Mouse (Mus musculus) T-helper 17 cell (primary cell): Measurements from ENCODE around the gene Slc6a16.
"Not testable (repeated sequence)": the region's sequence is repeated elsewhere in the genome, so short reads cannot be mapped to it uniquely, and the experiment has no call there.

Experiments
- in situ Hi-C, 2 experiments: fragments of 300-600 bp; cut with MboI, MseI; formaldehyde crosslinking; loops; 1 replicate in 1 of 2; 2 replicates in 1 of 2; pipeline ENCODE4 v1.15.1; 2025; ENCODE audit warnings: high pct_unique_total_duplicates in 2 of 2

Gene Slc6a16

DNA sequence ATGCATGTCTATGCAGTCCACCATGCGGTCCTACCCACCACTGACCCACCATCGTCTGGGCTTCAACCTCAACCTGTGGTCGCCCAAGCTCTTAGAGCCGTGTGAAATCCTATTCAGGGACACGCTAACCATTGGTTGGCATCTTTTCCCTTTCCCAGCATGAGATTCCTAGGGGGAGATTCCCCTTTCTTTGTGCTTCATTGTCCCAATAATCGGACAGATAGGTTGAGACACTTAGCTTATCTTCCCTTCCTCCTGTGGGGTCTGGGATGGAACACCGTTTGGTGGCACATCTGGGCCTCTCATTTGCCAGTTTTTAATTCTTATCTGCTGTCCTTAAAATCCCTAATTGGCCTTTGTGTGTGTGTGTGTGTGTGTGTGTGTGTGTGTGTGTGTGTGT, 776 bp upstream of the Slc6a16 start:
- in situ Hi-C loops: loop anchor here in 1 of 2 experiments (25.0 kb wide), 1 partner anchor 1453 kb away; the partner anchor contains the start of genes Klk10, Klk8 and Klk9

DNA sequence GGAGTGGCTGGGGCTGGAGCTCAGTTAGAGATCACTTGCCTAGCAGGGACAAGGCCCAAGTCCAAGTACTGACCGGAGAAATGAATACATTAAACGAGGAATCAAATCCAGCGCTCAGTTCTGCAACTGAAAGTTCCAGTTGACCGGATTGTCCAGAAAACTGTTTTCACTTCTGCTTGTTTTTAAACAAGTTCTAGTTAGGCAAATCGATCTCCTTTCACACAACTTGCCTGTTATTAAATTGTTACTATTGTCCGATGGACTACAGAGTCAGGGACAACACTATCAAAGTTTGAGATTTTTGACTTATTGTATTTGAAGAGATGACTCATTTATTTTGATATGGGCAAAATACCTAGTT, 484 bp downstream of the Slc6a16 start:
- in situ Hi-C loops: loop anchor here in 1 of 2 experiments (25.0 kb wide), 1 partner anchor 1454 kb away; the partner anchor contains the start of genes Klk10, Klk8 and Klk9

DNA sequence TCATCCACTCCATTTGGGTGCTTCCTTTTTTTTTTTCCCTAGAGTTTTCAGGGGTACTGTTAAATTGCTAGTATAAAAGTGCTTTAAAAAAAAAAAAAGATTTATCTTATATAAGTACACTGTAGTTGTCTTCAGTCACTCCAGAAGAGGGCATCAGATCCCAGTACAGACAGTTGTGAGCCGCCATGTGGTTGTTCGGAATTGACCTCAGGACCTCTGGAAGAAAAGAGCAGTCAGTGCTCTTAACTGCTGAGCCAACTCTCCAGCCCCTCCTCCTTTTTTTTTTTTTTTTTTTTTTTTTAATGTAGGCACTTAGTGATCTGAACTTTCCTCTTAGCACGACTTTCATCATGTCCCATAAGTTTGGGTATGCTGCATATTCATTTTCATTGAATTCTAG, 6.8 kb downstream of the Slc6a16 start:
- in situ Hi-C loops: loop anchor here in 1 of 2 experiments (25.0 kb wide), 1 partner anchor 1460 kb away; the partner anchor contains the start of genes Klk10, Klk8 and Klk9

DNA sequence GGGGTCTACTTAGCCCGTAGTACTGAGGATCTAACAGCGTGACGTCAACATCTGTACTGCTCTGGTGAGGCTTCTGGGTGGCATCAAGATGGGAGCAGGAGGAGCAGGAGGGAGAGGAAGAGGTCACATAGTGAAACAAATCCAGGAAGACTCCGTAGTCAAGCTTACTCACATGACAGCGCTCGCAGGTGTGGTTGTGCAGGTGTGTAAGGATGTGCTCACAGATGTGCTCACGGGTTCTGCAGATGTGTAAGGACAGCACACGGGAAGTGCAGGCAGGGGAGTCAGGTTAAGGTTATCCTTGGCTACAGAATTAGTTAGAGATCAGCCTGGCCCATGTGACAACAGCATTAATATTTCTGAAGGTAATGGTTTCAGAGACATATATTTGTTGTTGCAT, 12.9 kb downstream of the Slc6a16 start:
- in situ Hi-C loops: no loop called here

DNA sequence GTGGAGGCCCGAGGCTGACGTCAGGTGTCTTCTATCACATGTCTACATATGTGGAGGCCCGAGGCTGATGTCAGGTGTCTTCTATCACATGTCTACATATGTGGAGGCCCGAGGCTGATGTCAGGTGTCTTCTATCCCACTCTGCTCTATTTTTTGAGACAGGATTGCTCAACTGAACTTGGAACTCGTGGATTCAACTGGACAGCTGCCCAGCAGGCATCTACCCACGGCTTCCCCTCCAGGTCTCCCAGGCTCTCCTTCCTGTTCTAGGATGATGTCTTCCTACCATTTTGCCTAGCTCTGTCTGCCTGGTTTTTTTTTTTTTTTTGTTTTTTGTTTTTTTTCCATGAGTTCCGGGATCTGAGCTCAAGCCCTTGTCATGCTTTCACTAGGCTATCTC, 14.9 kb downstream of the Slc6a16 start:
- in situ Hi-C loops: not testable (repeated sequence)

DNA sequence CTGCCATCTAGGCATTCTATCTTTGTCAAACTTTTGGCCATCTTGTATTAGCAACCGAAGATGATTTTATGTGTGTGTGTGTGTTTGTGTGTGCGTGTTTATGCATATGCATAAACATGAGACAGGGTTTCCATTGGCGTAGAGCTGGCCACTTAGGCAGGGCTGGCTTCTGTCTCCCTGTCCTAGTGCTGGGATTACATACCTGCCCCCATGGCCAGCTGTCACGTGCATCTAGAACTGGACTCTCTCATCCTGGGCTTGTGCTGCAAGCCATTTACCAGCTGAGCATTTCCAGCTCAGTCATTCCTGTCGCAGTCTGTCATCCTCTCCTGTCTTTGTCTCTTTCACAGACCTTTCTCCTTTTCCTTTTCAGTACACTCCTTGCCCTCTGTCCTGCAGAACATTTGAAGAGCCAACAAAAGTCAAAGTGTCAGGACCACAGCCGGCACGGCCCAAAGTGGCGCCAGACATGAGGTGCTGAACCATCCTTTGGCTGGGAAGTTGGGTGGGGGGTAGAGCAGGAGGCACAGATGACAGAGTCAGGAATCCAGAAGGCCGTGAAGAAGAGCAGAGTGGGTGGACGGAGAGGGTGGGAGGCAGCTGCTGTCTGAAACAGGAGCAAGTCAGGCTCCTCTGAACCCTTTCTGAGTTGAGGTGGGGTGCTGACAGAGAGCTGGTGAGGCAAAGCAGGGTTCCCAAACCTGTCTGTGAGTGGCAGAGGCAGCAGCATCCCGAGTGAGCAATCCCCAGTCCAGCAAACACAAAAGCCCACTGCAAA, 16.4 kb downstream of the Slc6a16 start:
- in situ Hi-C loops: no loop called here

DNA sequence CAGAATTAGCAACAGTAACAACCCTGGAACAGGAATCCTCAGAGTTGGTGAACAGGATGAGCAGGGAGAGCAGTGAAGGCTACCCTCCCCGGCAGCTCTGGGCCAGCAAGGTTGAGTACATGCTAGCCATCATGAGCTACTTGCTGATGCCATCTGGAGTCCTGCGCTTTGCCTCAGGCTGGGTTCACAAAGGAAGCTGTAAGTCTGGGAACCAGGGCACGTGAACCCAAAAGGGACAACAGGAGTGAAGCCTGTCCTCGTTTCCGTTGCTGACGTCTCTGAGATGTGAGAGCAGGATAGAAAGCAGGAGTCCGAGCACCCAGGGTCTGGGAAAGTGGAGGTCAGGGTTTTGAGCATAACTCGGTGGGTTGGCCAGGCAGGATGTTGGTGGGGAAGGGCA, 18.4 kb downstream of the Slc6a16 start:
- in situ Hi-C loops: no loop called here

DNA sequence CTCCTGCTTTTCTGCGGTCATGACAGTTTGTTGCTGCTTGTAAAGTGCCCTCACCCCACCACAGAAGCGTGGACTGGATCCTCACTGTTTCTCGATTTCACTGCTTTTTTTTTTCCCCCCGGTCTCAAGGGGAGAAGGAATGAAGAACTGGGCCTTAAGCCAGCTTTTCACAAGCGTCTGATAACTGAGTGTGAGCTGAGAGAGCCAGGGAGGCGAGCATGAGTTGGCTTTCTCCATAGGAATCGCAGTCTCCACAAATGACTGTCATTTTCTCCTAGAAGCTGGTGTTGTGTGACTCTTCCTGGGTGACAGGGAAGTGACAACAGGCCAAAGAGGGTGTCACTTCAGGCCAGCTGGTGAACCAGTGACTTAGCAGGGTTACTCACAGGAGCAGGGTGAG, 21.4 kb downstream of the Slc6a16 start:
- in situ Hi-C loops: loop anchor here in 1 of 2 experiments (10.0 kb wide), 1 partner anchor 347 kb away; no protein-coding TSS in a partner anchor

DNA sequence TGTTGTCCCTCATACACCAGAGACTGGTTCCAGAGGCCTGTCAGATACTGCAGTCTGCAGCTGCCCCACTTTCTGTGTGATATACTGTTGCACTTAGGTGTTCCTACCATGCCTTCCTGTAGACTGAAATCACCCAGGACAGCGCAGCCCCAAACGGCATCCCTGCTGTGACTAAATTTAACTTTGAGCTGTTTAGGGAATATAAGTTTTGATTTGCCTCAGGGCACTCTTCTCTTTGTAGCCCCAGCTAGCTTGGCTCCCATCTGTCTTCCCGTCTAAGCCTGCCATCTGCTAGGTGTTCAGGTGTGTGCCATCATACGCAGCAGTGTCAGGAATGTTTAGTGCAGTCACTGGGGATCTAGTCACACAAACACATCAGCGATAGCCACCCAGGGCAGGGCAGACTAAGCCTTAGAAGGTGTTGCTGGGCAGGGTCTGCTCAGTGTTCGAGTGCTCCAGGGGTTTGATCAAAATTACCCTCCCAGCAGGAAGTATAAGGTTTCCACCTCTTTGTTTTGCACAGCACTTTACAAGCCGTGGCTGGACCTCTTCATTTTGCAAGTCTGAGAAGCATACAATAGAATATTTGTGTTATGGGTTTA, 22.2 kb downstream of the Slc6a16 start:
- in situ Hi-C loops: loop anchor here in 1 of 2 experiments (10.0 kb wide), 1 partner anchor 348 kb away; no protein-coding TSS in a partner anchor

DNA sequence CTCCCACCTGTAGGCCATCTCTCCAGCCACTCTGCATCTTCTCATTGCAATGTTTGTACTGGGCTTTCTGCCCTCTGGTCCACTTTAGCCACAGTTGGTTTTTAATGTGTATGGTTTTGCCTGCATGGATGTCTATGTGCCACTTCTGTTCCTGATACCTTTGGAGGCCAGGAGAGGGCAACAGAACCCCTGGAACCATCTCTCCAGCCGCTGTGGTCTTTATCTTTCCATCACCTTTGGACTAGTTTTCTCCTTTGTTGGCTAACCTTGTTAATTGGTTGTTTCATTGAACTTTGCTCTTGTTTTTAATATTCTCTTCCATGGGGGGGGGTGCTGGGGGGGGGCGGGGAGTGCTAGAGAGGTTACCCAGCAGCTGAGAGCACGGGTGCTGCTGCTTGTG, 23.5 kb downstream of the Slc6a16 start:
- in situ Hi-C loops: loop anchor here in 1 of 2 experiments (10.0 kb wide), 1 partner anchor 350 kb away; no protein-coding TSS in a partner anchor

DNA sequence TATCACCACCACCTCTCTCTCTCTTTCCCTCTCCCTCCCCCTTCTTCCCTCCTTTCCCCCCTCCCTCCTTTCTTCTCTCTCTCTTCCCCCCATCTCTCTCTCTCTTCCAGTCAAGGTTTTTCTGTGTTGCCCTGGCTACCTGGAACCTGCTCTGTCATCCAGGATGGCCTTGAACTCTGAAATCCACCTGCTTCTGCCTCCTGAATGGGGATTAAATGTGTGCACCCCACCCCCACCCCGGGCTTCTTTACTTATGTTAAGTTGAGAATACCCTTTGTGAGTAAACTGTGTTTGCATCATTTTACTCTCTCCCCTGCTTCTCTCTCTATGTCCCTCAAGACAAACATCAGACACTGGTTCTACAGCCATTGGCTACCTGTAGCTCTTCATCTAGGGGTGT, 24.6 kb downstream of the Slc6a16 start:
- in situ Hi-C loops: loop anchor here in 1 of 2 experiments (10.0 kb wide), 1 partner anchor 351 kb away; no protein-coding TSS in a partner anchor

DNA sequence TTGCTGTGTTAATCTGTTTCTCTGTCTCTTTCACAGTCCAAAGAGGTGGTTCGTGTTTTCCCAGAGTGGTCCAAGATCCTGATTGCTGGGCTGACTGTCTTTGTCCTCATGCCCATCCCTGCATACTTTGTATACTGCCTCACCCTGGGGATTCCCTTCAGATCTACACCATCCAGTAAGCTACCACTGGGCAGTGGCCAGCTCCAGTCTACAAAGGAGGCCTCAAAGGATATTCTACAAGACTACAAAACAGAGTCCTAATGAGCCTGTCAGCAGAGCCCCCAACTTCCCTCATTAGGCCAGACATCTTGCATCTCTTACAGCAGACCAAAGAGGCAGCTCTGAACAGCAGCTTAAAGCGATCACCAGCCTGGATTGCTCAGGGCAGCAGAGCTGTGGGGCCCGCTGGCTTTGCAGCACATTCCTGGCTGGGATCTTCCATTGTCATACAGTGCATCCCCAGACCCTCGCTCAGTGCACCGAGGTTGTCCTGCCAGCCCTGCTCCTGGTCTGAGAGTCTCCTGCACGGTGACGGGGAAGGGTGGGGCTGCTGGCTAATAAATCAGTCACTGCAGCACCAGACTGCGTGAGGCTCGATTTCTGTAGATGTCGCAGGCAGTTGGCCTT, 32.0 kb downstream of the Slc6a16 start:
- in situ Hi-C loops: loop anchor here in 1 of 2 experiments (5.0 to 10.0 kb wide), 2 partner anchors 44 to 1172 kb away; no protein-coding TSS in a partner anchor

DNA sequence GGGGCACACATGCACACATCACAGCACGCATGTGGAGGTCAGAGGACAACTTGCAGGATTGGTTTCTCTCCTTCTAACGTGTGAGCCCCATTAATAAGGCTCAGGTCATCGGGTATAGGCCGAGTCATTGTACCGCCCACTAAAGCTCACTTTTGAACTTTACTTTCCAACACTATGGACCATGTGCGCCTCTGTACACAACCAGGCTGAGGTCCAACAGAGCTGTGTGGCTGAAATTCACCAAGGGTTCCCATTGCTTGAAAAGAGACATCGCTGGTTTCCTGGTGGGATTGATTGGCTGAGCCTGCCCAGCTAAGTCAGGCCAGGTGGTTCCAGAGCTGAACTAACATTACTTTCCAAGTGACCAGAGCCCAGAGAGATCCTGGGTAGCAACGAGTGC, 32.8 kb downstream of the Slc6a16 start:
- in situ Hi-C loops: loop anchor here in 1 of 2 experiments (5.0 to 10.0 kb wide), 2 partner anchors 44 to 1171 kb away; no protein-coding TSS in a partner anchor

DNA sequence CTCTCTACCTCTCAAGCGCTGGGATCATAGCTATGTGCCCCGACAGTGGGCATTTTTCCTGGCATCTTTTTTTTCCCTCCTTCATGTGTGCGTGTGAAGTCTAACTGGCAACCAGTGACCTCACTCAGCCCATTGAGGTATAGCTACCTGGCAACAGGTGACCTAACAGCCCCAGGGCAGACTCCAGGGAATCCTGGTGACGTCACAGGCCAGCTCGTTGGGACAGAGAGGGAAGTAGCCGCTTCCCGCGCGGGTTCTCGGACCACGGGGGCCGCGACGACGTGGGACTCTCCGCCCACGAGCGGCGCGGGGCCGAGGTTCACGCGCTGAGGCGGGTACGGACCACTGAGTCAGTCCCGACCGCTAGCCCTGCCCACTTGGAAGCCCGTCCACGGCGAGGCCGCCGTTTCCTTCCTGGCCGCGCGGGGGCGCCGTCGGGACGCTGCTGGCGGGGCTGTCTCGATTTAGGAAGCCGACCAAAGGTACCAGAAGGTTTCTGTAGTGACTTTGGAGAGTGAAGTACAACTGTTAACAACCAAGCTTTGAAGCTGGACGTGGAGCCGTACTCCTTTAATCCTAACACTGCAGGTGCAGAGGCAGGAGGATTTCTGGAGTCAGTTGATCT, 36.4 kb downstream of the Slc6a16 start, which contains the start of gene Slc6a21:
TSS of gene Slc6a21 (plus strand) at position 378 of the 625 bp plus-strand sequence.
- in situ Hi-C loops: loop anchor here in 1 of 2 experiments (10.0 kb wide), 1 partner anchor 1168 kb away; no protein-coding TSS in a partner anchor

DNA sequence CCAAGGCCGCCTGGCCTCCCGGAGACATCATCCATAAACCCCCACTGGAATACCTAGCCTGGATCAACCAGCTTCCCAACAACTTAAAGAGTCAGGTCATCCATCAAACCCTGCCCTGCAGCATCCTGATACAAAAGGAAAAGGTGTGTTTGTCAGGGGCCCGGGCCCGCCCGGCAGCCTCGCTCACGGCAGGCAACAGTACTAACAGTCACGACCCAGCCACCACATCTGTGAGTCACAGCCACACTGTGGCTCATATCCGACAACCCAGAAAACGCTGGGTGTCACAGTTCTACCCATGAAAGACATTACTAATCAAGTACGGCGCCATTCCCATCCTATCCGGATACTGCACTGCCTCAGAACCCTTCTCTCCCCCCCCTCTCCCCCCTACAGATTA, 45.6 kb downstream of the Slc6a16 start:
- in situ Hi-C loops: no loop called here

DNA sequence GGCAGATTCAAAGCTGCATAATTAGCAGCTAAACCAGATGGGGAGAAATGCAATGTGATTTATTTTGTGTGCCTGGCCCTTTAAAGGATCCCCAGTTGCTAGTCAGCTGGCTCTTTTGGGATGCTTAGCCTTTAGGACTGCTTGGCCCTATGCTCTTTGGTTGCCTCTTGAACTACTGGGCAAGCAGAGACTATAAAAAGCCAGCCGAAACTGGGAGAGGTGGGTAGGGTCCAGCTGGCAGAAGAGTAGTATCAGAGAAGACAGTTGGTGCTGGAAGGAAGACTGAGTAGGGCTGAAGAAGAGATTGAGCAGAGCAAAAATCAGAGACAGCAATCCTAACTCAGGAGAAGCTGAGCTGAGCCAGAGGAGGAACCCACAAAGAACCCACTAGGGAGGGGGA, 55.7 kb downstream of the Slc6a16 start:
- in situ Hi-C loops: no loop called here

DNA sequence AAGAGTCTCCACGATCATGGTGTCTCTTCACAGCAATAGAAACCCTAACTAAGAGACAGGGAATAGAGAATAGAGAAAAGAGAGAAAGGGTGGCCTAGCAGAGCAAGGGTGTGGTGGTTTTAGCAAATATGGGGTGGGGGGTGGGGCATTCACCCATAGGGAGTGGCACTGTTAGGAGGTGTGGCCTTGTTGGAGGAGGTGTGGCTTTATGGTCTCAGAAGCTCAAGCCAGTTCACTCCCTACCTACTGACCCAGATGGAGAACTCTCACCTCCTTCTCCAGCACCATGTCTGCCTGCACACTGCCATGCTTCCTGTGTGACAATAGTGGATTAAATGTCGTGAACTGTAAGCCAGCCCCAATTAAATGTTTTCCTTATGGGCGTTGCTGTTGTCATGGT, 56.7 kb downstream of the Slc6a16 start:
- in situ Hi-C loops: no loop called here

DNA sequence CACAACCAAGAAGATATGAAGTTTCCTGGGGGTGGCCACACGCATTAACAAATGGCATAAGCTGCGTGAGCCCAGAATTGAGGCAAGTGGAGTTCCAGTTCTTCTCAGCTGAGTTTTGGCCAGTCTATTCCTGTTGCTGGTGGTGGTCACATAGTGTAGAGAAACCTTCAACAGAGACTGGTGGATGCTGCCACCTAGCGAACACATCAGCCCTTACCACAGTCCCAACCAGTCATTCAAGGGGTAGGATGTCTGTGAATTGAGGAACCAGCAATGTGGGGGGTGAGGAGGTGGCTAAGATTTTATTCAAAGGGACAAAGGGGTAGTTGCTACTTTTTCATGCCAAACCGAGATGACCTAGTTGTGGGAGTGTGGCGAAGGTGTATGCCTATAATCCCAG, 58.9 kb downstream of the Slc6a16 start:
- in situ Hi-C loops: no loop called here

DNA sequence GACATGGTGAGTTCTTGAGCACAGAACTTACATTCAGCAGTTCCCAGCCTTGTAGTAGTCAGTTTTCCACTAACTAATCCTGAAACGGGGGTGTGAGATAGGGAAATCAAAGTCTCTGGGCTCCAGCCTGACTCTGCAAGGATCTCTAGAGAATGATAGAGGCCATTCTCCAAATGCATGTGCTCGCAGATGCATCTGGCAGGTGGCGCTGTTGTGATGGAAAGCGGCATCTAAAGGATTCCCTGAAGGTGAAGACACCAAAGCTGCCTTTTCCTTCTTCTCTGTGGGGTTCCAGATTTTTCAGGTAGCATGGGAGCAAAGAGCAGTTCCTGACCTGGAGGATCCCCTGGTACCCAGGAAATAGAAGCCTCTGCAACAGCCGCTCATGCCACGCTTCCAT, 59.4 kb downstream of the Slc6a16 start:
- in situ Hi-C loops: no loop called here

DNA sequence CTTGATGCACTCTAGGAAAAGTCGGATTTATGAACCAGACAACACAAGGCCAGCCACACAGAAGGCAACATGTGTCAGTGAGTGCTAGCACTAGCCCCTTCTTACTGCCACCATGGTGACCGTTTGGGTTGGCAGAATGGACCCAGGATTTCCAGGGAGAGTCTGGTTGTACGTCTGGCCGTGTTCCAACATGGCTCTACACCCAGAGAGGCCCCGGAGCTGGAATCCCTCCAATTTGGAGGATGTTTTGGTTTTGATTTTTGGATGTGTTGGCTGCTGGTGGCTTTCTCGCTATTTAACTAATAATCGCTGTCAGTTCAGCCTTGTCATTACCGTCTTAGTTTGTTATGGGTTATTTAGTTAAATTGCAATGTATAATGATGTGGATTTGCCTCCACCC, 61.7 kb downstream of the Slc6a16 start:
- in situ Hi-C loops: no loop called here

DNA sequence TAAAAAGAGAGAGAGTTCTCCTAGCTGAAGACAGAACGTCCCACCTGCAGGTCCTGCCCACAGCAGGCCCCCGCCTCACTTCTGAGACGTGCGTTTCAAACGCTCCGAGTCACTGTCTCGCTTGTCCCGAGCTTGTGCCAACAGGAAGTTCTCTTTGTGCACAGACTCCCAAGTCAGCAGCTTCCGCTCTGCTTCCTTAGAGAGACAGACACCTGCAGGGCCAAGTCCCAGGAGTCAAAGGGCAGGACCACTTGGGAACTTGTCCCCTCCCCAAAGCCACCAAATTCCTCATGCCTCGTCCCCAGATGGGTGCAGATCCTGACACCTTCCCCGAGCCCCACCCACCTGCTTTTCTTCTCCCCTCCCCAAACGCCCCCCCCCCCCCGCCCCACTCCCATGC, 64.0 kb downstream of the Slc6a16 start:
- in situ Hi-C loops: no loop called here
